Mouse (Mus musculus): ENCODE results near the gene Gars.

Gene Gars

GRCm38 (mm10) chr6:55098030-55098429, 60.2 kb downstream of the Gars start:
- DNase-seq = no peak

GRCm38 (mm10) chr6:55098603-55099002, 60.8 kb downstream of the Gars start:
- no peak for DNase-seq

DNA sequence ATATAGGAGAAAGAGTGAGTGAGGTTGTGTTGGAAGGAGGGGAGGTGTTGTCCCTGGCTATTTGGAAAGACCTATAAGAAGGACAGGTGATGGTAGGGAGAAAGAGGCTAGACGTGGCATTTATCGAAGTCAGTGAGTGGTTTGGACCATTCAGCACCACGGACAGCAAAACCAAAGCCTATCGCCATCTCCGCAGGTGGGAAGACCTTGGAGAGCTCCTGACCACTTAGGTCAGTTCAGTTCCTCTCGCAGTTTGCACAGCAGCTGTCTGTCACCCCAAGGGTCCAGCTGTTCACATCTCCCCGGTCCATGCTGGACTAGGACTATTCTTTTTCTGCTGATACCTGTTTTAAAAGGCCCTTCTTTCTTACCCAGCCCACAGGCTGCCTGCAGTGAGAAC, 70.6 kb downstream of the Gars start:
- DNase-seq = no peak

- no peak for DNase-seq
These were observed 79.7 kb downstream of the Gars start for GRCm38 (mm10) chr6:55117325-55118109.

- DNase-seq = no peak
These were observed 85.2 kb downstream of the Gars start for GRCm38 (mm10) chr6:55123056-55123455.

GRCm38 (mm10) chr6:55126576-55126975, 88.8 kb downstream of the Gars start:
- no peak for DNase-seq

GRCm38 (mm10) chr6:55128391-55128790, 90.6 kb downstream of the Gars start:
- no peak for DNase-seq
